Mouse (Mus musculus) forebrain, embryonic 13.5 days (tissue): ENCODE data around the gene Dnajb2. TPM values are rescaled to one million over a fixed set of nuclear protein-coding genes. Genes with fewer than 3 reads are reported as not detected.
A peak's percentile ranks its signal among the peaks of the same experiment; 100 is the strongest.

Experiments used
- ATAC-seq: fragments of 200-750 bp; cut with Nextera tagmentation; 2 replicates; pipeline ENCODE4 v1.8.0; 2017
- H3K27ac ChIP-seq: fragments of 300-500 bp; sonication (generic); 2 replicates; pipeline ENCODE4 v1.5.1; 2015; ENCODE audit warnings: inconsistent platforms, mild to moderate bottlenecking, moderate library complexity
- H3K27me3 ChIP-seq: fragments of 300-500 bp; sonication (generic); 2 replicates; pipeline ENCODE4 v1.6.1; 2015; ENCODE audit warnings: mild to moderate bottlenecking, inconsistent platforms
- H3K36me3 ChIP-seq: fragments of 300-500 bp; sonication (generic); 2 replicates; pipeline ENCODE4 v1.6.1; 2015; ENCODE audit warnings: mild to moderate bottlenecking, inconsistent platforms; ENCODE audit not compliant: poor library complexity, severe bottlenecking
- H3K4me1 ChIP-seq: fragments of 300-500 bp; sonication (generic); 2 replicates; pipeline ENCODE4 v1.6.1; 2015; ENCODE audit warnings: inconsistent platforms
- H3K4me2 ChIP-seq: fragments of 300-500 bp; sonication (generic); 2 replicates; pipeline ENCODE4 v1.6.1; 2015; ENCODE audit warnings: inconsistent platforms, mild to moderate bottlenecking, moderate library complexity
- H3K4me3 ChIP-seq: fragments of 300-500 bp; sonication (generic); 2 replicates; pipeline ENCODE4 v1.5.1; 2015; ENCODE audit warnings: mild to moderate bottlenecking, inconsistent platforms
- H3K9ac ChIP-seq: fragments of 300-500 bp; sonication (generic); 2 replicates; pipeline ENCODE4 v1.6.1; 2015; ENCODE audit warnings: mild to moderate bottlenecking, inconsistent platforms
- H3K9me3 ChIP-seq: fragments of 300-500 bp; sonication (generic); replicated peaks from 2 replicates; pipeline ENCODE4 v1.6.1; 2016; ENCODE audit warnings: inconsistent platforms
- WGBS: fragments of 180-500 bp; shearing (Covaris S2); methylation state at CpG from one replicate; pipeline ENCODE4 v1.1.7; 2015; 5-methylcytosine and 5-hydroxymethylcytosine counted together
- polyA plus RNA-seq: library from polyadenylated mRNA; unstranded; fragments of >200 nt; fragmentation: Nextera tagmentation; extraction: Ambion mirVana; gene quantifications from 2 replicates; pipeline ENCODE4 v1.2.1, GENCODE M21; 2015

The Dnajb2 gene
- polyA plus RNA-seq, 1 experiment from 2014 or later = 40.0 TPM

DNA sequence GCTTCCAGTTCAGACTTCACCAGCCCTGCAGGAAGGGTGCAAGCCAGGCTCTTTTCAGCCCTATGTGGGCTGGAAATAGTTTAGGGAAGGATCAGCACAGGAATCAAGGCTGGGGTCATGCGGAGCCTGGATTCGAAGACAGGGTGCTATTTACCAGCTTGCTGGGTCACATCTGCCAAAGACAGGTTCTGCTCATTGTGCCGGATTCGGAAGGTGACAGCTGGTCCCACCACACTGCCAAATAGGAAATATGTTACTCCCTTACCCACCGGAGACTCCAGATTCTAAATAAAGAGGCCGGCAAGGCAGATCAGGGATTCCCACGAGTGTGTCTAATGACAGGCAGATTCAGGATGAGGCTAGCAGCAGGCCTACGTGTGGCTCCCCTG lies 18.4 kb downstream of the Dnajb2 start:
- Histone ChIP-seq H3K4me1 (peaks cover 7% of the 10 kb centered on the region), H3K27me3 (peaks cover 7% of the 10 kb centered on the region; the same call in 1 of the 2 replicates), H3K4me3 (no peak overlapping the region), H3K4me2 (no peak overlapping the region), H3K9me3 (no peaks in the 10 kb centered on the region), H3K27ac (peak overlapping the region; percentile 35; the same call in 1 of the 2 replicates), H3K36me3 (no peaks in the 10 kb centered on the region), H3K9ac (no peak overlapping the region)
- ATAC-seq = peak; percentile 16; the same call in 1 of the 2 replicates
- WGBS = 67% methylated on average over 8 of the region's 8 CpGs

DNA sequence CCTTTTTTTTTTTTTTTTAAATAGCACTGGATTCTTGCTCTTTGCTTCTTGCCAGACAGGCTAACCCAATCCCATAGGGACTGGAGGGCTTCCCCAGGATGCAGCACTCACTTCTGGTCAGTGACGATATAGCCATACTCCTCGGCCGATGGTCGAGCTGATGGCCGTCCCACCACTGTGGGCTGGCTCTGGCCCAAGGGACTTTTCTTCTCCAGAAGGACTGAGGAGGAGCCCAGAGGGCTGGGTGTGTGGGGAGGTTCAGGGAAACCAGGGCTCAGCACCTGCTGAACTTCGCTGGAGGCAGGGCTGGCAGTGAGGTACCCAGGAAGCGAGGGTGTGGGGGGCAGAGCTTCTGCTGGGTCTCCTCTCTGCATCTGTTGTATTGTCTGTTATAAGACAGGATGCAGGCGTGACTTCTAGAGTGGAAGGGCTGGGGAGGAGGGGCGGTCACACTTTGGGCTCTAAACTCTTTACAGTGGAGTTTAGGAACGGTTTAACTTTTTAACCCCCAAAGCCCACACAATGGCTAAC lies 19.4 kb downstream of the Dnajb2 start:
- Histone ChIP-seq H3K36me3 (no peaks in the 10 kb centered on the region), H3K27me3 (peaks cover 11% of the 10 kb centered on the region), H3K9me3 (no peaks in the 10 kb centered on the region), H3K4me3 (no peak overlapping the region), H3K4me1 (peaks cover 7% of the 10 kb centered on the region), H3K9ac (no peak overlapping the region), H3K27ac (no peak overlapping the region), H3K4me2 (no peak overlapping the region)
- ATAC-seq = no peak
- 77% methylated on average over 10 of the region's 10 CpGs for WGBS

DNA sequence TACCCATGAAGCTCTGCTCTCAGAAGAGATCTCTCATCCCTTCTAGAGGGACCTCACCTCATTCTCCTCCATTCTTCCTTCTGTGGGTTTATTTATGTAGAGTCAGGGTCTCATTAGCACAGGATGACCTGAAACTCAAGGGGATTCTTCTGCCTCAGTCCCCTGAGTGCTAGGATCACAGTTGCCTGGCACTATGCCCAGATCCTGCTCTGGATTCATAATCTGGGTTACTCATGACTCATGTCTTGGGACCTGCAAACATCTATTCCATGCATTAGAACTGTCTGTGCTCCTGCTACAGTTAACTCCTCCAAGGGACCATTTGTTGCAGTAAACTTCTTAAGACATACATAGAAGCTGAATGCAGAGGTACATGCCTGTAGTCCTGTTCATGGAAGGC lies 25.1 kb downstream of the Dnajb2 start:
- no peak overlapping the region for H3K9ac ChIP-seq
- H3K27me3 ChIP-seq = peaks cover 65% of the 10 kb centered on the region
- H3K9me3 ChIP-seq = no peaks in the 10 kb centered on the region
- H3K4me3 ChIP-seq = no peak overlapping the region
- ATAC-seq = no peak
- H3K36me3 ChIP-seq = no peaks in the 10 kb centered on the region
- H3K4me2 ChIP-seq = no peak overlapping the region
- H3K4me1 ChIP-seq = peaks cover 13% of the 10 kb centered on the region
- no peak overlapping the region for H3K27ac ChIP-seq

DNA sequence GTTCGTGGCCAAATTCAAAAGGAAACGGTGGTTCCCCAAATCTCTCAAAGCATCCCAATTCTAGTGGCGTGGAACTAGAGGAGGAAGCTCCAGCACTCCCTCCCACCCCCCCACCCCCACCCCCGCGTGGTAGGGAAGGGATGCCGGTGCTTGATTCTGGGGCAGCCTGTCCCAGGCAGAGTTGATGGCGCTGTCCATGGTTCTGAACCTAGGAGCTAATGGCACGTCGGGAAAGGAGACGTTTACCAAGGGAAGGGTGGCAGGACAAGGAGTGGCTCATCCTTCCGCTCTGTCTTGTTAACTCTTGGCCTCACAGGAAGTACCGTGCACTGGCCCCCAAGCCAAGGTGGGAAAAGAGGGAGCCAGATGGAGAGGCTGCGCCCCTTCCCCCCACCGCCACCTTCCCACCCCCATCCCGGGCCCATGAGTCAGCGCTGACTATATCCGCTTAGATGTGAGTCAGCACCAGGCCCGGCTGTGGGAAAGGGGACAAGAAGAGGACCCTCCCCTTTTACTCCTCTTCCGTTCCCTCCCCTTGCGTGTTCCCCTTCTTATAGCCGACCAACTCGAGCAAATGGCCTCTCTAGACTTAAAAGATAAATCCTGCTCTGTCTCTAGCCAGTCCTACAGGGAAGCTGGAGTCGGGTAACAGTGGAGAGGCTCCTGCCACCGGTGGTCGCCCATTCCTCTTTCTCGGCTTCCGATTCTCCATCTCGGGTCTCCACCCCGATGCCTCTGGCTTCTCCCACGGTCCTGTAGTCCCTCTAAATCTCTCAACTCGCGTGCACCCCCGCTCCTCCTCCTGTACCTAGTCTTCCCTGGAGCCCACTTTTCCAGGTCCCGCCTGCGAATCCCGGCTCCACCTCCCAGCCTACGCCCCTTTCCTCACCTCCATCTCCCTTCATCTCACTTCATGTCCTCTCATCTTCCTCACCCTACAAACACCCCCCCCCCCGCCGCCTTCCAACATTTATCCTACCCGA lies 27.1 kb downstream of the Dnajb2 start:
- no peaks in the 10 kb centered on the region for H3K36me3 ChIP-seq
- peaks cover 13% of the 10 kb centered on the region for H3K4me1 ChIP-seq
- H3K4me2 ChIP-seq = peak overlapping the region; percentile 72
- no peak overlapping the region for H3K27ac ChIP-seq
- peak overlapping the region; percentile 56 for H3K9ac ChIP-seq
- peaks cover 72% of the 10 kb centered on the region for H3K27me3 ChIP-seq
- H3K9me3 ChIP-seq = no peaks in the 10 kb centered on the region
- 1% methylated on average over 39 of the region's 40 CpGs for WGBS
- peak overlapping the region; percentile 48 for H3K4me3 ChIP-seq
- peak; percentile 21 for ATAC-seq

DNA sequence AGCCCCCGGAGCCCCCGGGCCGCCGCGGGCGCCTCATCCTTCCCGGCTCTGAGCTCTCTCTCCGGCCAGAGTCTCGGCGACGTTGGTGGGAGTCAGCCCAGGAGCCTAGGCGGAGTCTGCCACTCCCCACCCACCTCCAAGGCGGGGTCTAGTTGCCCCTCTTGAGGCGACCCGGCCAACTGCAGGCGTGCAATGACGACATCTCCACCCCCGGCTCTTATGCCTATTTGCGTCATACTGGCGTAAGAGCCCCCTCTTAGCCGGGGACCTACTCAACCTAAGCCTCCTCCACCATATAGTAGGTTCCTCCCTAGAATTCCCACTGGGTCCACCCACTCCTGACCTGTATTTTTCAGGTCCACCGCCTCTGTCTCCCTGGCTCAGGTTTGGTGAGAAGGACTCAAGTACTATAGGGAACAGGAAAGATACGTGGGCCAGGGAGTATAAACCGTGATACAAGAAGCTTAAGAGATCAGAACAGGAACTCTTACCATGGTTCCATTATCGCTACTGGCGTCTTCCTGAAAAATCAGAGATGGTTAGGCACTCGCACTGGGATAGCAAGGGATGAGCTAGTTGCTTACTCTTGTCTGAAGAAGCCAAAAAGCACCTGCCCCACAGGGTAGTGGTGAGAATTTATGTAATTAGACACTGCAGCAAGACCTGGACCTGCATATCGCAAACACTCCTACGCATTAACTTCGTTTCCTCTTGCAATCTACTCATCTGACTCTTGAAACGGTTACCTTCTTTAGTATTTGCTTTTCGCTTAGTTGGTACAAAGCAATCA lies 28.1 kb downstream of the Dnajb2 start, which contains the start of gene Ptprn:
Ptprn (minus strand) TSS at position 412 of the 790 bp plus-strand sequence.
- Histone ChIP-seq H3K27ac (no peak within 1 kb of the TSS), H3K36me3 (no peaks in the 10 kb centered on the region), H3K4me2 (peak within 1 kb of the TSS; percentile 72), H3K4me3 (peak within 1 kb of the TSS; percentile 48), H3K9ac (peak within 1 kb of the TSS; percentile 56), H3K9me3 (no peaks in the 10 kb centered on the region), H3K4me1 (peaks cover 13% of the 10 kb centered on the region), H3K27me3 (peaks cover 75% of the 10 kb centered on the region)
- peak; percentile 73 for ATAC-seq
- WGBS = 10% methylated on average over 32 of the region's 32 CpGs

DNA sequence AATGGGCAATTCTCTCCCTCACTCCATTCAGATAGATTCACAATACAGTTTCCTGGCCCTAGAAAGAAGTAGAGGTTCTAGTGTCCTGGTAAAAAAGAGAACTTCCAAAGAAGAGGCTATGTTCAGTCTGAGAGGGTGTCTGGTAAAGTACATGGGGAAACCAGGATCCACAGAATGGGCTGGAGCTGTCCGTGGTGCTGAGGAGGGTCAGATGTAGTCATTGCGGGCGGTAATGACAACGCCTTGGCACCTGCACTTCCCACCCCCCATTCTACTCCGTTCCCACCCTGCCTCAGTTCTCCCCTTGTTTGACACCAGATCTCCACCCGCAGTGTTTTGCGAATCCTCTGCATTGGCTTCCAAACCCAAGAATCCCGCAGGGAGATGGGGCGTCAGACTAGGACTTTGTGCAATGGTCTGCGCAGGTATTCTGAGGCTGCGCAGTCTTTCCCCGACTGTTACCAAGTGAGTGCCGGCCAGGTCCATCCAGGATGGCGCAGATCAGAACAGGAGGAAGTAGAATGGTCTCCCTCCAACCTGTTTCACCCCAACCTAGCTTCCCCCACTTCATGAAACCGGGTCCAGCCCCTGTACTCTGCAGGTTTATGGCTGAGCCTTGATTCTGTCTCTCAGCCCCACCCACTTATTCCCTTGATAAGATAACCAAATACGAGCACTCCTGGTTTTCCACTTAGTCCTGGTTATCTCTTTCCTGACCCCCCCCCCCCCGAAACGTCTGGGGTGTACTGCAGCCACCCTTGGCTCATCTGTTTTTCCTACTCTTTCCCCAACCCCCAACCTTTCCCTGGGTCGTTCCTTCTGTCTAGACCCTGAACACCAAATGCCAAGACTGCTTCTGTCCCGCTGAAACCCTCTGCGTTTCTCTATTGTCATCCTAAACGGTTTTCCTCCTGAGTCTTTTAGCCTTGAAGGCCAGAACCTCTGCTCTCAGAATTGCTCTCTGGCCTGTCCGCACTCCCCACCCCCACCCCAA lies 41.3 kb downstream of the Dnajb2 start:
- WGBS = 3% methylated on average over 23 of the region's 23 CpGs
- peak; percentile 33; the same call in 1 of the 2 replicates for ATAC-seq

DNA sequence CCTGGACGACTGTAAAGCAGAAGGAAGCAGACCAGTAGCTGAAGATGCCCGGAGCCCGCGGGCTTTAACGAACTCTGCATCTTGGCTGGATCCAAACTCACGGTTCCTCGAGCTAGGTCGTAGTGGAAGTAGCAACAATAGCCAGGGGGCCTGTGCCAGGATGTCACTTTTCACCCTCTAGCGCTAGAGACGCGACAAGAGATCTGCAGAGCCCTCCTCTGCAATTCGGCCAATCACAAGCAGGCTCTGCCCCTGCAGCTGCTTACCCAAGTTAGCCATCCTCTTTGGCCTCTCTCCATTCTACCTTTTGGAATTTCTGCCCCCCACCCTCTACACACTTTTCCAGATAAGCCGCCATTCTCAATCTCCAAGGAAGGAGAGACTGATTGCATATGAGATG lies 42.0 kb downstream of the Dnajb2 start, which contains the start of gene Resp18:
Resp18 (minus strand) TSS at position 188 of the 400 bp plus-strand sequence.
- Histone ChIP-seq H3K4me3 (peak within 1 kb of the TSS; percentile 31), H3K9me3 (no peaks in the 10 kb centered on the region), H3K4me1 (no peaks in the 10 kb centered on the region), H3K4me2 (peak within 1 kb of the TSS; percentile 44), H3K27me3 (peaks cover 42% of the 10 kb centered on the region), H3K9ac (no peak within 1 kb of the TSS; the same call in 1 of the 2 replicates), H3K27ac (no peak within 1 kb of the TSS), H3K36me3 (no peaks in the 10 kb centered on the region)
- 2% methylated on average over 13 of the region's 13 CpGs for WGBS
- no peak for ATAC-seq

More for the DNA sequence above, 41.3 kb downstream of the Dnajb2 start:
- Histone ChIP-seq H3K27me3 (peaks cover 44% of the 10 kb centered on the region), H3K27ac (no peak overlapping the region), H3K4me1 (no peaks in the 10 kb centered on the region), H3K36me3 (no peaks in the 10 kb centered on the region), H3K9ac (no peak overlapping the region; the same call in 1 of the 2 replicates), H3K4me2 (peak overlapping the region; percentile 44), H3K4me3 (peak overlapping the region; percentile 31), H3K9me3 (no peaks in the 10 kb centered on the region)

DNA sequence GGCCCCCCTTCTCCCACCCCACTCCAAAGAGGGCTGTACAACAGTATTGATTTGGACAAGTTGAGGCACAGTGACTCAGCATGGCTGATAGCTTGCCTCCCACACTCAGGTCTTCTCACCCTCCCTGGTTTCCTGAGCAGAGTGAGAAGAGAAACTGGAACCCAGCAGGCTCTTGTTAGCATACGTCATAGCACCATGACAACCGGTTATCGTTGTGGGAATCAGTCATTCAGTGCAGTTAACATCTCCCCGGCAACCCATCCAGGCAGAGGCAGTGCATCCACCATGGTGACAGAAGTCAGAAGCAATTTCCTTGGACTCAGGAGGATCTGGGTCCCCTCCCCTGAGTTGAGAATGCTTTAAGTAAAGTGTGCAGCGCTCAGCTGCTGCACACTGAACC lies 46.8 kb downstream of the Dnajb2 start:
- 76% methylated on average over 5 of the region's 5 CpGs for WGBS
- ATAC-seq = no peak; the same call in 1 of the 2 replicates
- peaks cover 15% of the 10 kb centered on the region for H3K27me3 ChIP-seq
- no peak overlapping the region for H3K9ac ChIP-seq
- no peaks in the 10 kb centered on the region for H3K9me3 ChIP-seq
- H3K4me3 ChIP-seq = no peak overlapping the region
- H3K27ac ChIP-seq = no peak overlapping the region
- no peaks in the 10 kb centered on the region for H3K4me1 ChIP-seq
- H3K4me2 ChIP-seq = no peak overlapping the region
- no peaks in the 10 kb centered on the region for H3K36me3 ChIP-seq

DNA sequence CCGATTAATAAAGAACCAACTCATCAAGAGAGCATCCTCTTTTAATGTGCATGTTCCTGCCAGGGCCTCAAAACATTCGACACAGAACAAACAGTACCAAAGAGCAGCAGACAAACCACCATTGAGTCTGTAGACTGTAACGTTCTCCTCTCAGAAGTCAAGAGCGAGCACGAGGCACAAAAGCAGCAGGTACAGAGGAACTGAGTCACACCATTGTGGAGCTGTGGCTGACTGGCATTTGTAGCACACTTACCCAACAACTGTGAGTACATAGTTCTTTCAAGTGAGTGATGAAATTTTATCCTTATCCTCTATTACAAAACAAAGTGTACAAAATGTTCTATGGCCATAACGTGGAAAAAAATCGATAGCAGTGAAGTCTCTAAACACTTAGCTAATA lies 48.7 kb downstream of the Dnajb2 start:
- no peaks in the 10 kb centered on the region for H3K9me3 ChIP-seq
- no peaks in the 10 kb centered on the region for H3K36me3 ChIP-seq
- peaks cover 16% of the 10 kb centered on the region for H3K4me1 ChIP-seq
- no peak overlapping the region for H3K4me3 ChIP-seq
- no peak overlapping the region for H3K27ac ChIP-seq
- WGBS = 85% methylated on average over 7 of the region's 7 CpGs
- H3K27me3 ChIP-seq = 0 out of 2 replicates have a peak, but pooled peaks cover 3% of the 10 kb centered on the region
- H3K4me2 ChIP-seq = no peak overlapping the region
- no peak for ATAC-seq
- H3K9ac ChIP-seq = no peak overlapping the region

DNA sequence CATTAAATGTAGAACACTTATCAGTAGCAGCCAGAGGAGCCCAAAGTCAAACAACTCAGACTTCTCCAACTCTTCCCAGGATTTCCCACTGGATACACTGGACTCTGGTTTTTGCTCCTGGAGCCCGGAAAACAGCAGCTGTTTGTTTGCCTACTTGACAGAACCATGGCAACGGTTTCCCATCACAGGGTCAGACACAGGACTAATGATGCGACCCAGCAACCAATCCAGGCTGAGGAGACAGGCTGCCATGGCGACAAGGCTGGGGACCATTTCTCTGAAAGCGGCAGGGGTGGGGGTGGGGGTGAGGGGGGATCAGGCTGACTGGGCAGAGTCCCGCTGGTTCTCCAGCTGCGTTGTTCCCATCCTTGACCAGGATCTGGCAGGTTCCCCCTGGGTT lies 53.2 kb downstream of the Dnajb2 start:
- no peaks in the 10 kb centered on the region for H3K27me3 ChIP-seq
- no peaks in the 10 kb centered on the region for H3K9me3 ChIP-seq
- peak; percentile 93 for ATAC-seq
- H3K4me2 ChIP-seq = peak overlapping the region; percentile 34
- H3K27ac ChIP-seq = peak overlapping the region; percentile 82
- no peak overlapping the region for H3K4me3 ChIP-seq
- H3K36me3 ChIP-seq = no peaks in the 10 kb centered on the region
- H3K9ac ChIP-seq = 0 out of 2 replicates have a peak overlapping the region, but pooled peaks have one; percentile 3
- H3K4me1 ChIP-seq = peaks cover 23% of the 10 kb centered on the region
- 0% methylated on average over 7 of the region's 7 CpGs for WGBS
